Mouse (Mus musculus) E14TG2a.4 (cell line): ENCODE measurements around the gene Arhgef33.

ENCODE experiments used
- CTCF ChIP-seq: conservative IDR thresholded peaks from 2 replicates; pipeline ENCODE4 v1.5.1; 2014; ENCODE audit warnings: low read length
- NANOG ChIP-seq: IDR thresholded peaks from 2 replicates; pipeline ENCODE4 v1.6.1; 2014; ENCODE audit warnings: borderline replicate concordance, low read length, mixed read lengths
- POU5F1 ChIP-seq: IDR thresholded peaks from 2 replicates; pipeline ENCODE4 v1.6.1; 2014; ENCODE audit warnings: low read length, borderline replicate concordance

DNA sequence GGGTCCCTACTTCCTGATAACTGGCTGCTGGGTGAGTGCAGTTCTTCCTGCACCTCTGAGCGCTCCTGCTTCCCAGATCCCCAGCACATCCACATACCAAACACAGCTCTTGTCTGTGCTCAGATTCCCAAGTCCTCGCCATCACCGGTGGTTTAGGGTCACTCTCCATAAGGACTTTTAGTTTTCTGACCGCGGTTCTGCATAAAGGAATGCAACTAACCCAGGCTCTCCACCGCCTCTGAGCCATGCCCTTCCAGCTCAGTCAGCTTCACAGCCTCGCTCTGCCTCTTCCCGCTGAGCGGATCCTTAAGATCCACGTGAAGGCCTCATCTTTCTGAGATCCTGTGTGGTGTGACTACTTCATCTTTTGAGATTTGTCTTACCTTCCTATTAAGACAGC, 82.8 kb downstream of the Arhgef33 start:
- TF ChIP-seq CTCF (no peak), NANOG (no peak), POU5F1 (no peak)
